Mouse (Mus musculus): ENCODE measurements around the gene Trp73. TPM values are rescaled to one million over a fixed set of nuclear protein-coding genes. Genes with fewer than 3 reads are reported as not detected.

Gene Trp73
- polyA plus RNA-seq, 1 experiment: not detected

DNA sequence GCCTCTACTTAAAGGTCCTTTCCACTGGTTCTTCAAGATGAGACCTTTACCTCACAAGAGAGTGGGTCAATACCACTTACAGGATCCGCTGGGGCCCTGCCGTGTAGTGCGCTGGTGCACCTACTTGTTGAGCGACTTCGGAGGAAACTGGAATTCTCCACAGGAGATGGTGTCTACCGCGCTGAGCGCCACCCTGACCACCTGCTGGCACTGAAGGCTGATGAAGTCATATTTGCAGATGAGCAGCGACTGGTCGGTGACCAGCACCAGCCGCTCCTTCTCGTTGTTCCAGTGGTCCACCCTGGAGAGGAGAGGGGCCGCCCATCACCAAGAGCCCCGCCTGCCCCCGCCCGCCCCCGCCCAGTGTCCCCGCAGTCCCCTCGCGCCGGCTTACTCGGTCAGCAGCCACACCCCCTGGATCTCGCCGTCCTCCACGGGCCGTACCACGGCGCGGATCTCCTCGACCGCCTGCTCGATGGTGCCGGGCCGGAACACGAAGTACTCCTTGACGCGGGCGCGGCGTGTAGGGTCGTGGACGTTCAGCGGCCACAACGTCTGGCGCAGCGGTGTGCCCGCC, 20.0 kb upstream of the Trp73 start:
- Histone ChIP-seq H3K4me3 (ENCODE audit: insufficient read depth, low read depth, low read length) (peak overlapping the region; percentile 81), H3K27ac (replicated peaks; ENCODE audit: low read depth, low read length) (peak overlapping the region; percentile 50), H3K4me1 (ENCODE audit: control insufficient read depth, insufficient read depth, insufficient read length, low read length) (no peaks in the 10 kb centered on the region)

GRCm38 (mm10) chr4:154159002-154159401, 19.0 kb upstream of the Trp73 start:
- no peaks in the 10 kb centered on the region for H3K4me1 ChIP-seq (ENCODE audit: control insufficient read depth, insufficient read depth, insufficient read length, low read length)
- peak overlapping the region; percentile 81 for H3K4me3 ChIP-seq (ENCODE audit: insufficient read depth, low read depth, low read length)
- no peak overlapping the region for H3K27ac ChIP-seq (replicated peaks; ENCODE audit: low read depth, low read length)

- Histone ChIP-seq H3K4me1 (ENCODE audit: control insufficient read depth, insufficient read depth, insufficient read length, low read length) (no peaks in the 10 kb centered on the region), H3K4me3 (ENCODE audit: insufficient read depth, low read depth, low read length) (no peak overlapping the region), H3K27ac (replicated peaks; ENCODE audit: low read depth, low read length) (no peak overlapping the region)
These were observed 18.1 kb upstream of the Trp73 start for GRCm38 (mm10) chr4:154157970-154158662.

DNA sequence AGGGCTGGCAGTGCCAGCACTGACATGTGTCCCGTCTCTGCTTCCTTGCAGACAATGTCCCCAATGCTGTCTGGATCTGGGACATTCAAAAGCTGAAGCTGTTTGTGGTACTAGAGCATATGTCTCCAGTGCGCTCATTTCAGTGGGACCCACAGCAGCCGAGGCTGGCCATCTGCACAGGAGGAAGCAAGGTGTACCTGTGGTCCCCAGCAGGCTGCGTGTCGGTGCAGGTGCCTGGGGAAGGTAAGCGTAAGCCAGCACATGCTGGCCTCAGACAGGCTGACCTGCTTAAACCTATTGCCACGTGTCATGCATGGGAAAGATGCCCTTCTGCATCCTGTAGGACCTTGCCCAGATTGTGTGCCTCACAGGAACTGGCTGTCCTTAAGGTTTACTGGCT, 16.0 kb upstream of the Trp73 start:
- no peak overlapping the region for H3K27ac ChIP-seq (replicated peaks; ENCODE audit: low read depth, low read length)
- H3K4me3 ChIP-seq (ENCODE audit: insufficient read depth, low read depth, low read length): no peak overlapping the region
- no peaks in the 10 kb centered on the region for H3K4me1 ChIP-seq (ENCODE audit: control insufficient read depth, insufficient read depth, insufficient read length, low read length)

DNA sequence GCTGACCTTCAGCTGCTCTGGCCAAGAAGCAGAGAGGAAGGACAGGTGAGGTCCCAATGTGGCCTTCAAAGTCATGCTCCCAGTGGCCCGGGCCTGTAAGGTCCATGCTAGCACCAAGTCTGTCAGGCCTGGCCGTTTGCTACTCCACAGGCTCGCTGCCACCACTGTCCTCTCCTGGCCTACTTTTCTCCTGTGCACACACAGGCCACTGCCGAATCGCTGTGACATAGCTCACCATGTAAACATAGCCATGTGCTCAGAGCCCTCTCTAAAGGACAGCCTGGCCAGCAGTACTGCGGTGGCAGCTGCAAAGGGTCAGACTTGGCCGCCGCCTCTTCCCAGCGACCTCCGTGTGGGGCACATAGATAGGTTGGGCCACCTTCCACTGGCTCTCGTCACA, 14.1 kb upstream of the Trp73 start:
- Histone ChIP-seq H3K4me1 (ENCODE audit: control insufficient read depth, insufficient read depth, insufficient read length, low read length) (no peaks in the 10 kb centered on the region), H3K4me3 (ENCODE audit: insufficient read depth, low read depth, low read length) (no peak overlapping the region), H3K27ac (replicated peaks; ENCODE audit: low read depth, low read length) (no peak overlapping the region)

- no peak overlapping the region for H3K27ac ChIP-seq (replicated peaks; ENCODE audit: low read depth, low read length)
- no peak overlapping the region for H3K4me3 ChIP-seq (ENCODE audit: insufficient read depth, low read depth, low read length)
- H3K4me1 ChIP-seq (ENCODE audit: control insufficient read depth, insufficient read depth, insufficient read length, low read length): no peaks in the 10 kb centered on the region
These were observed 6.3 kb upstream of the Trp73 start for GRCm38 (mm10) chr4:154146342-154146741.

- H3K27ac ChIP-seq (replicated peaks; ENCODE audit: low read depth, low read length): no peak overlapping the region
- peaks cover 8% of the 10 kb centered on the region for H3K4me1 ChIP-seq (ENCODE audit: control insufficient read depth, insufficient read depth, insufficient read length, low read length)
- H3K4me3 ChIP-seq (ENCODE audit: insufficient read depth, low read depth, low read length): no peak overlapping the region
These were observed 4.7 kb upstream of the Trp73 start for GRCm38 (mm10) chr4:154144712-154145111.

DNA sequence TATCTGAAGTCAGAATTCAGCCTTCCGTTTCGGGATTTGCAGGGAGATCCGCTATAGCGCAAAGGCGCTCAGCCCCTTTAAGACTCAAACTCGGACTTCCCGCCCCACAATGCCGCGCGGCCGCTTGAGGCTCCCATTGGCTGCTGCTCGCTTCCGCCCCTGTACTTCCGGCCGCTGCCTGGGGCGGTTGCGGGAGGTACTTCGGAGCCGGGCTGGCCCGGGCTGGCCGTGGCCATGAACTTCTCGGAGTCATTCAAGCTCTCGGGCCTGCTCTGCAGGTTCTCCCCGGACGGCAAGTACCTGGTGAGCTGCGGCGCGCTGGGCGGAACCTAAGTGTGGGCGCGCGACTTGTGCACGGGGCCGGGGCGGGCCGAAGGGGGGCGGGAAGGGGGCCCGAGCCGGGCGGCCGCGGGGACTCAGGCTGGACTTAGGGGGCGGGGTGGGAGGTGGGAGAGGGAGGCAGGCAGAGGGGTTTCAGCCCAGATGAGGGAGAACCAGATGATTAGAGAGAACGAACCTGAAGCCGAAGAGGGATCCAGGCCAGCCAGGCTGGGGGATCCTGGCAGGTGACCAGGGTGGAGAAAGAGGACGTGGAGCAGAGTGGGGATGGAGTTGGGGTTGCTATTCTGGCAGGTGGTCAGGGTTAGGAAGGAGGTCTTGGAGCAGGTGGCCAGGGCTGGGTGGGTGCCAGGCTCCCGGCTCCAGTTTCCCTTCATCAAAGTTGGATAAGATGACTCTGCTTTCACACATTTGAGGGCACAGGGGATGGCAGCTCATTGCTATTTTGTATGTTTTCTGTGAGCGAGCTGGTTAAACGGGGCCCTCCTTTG, 2.4 kb upstream of the Trp73 start, which contains the start of gene Wrap73:
TSS of gene Wrap73 (plus strand) at position 162 of the 830 bp plus-strand sequence.
- Histone ChIP-seq H3K4me3 (ENCODE audit: insufficient read depth, low read depth, low read length) (peak within 1 kb of the TSS; percentile 100), H3K27ac (replicated peaks; ENCODE audit: low read depth, low read length) (peak within 1 kb of the TSS; percentile 88), H3K4me1 (ENCODE audit: control insufficient read depth, insufficient read depth, insufficient read length, low read length) (peaks cover 8% of the 10 kb centered on the region)

DNA sequence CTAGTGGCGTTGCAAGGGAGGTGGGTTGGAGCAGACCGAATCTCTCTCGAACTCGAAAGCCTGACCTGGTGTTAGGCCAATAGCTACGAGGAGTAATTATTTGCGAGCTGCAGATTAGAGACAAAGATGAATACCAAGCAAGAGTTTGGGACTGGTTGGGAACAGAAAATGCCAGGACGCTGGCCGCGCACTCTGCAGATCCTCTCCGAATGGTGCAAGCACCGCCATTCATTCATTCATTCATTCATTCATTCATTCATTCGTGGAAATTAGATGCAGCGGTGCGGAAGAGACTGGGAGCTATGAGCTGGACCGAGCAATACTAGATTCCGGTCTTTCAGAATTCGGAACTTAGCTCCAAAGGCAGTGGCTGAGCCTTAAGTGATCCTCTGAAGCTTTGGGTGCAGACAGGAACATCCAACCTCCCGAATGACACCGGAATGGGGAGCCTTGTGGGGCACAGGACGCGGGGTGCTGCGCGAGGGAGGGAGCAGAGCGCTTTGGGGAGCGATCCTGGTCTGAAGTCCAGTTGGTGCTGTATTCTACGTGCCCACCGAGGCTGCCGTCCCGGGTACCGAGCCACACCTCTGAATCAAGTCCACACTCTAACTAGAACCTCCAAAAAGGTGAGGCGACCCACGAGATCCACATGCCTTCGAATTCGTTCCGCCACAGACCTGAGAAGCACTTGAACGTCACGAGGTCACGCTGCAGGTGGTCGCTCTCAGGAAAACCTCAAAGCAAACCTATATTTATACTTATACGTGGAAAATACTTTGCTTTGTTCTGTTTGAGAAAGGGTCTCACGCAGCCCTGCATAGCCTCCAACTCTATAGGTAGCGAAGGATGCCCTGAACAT, 1.2 kb upstream of the Trp73 start:
- peak overlapping the region; percentile 64 for H3K4me3 ChIP-seq (ENCODE audit: insufficient read depth, low read depth, low read length)
- peaks cover 8% of the 10 kb centered on the region for H3K4me1 ChIP-seq (ENCODE audit: control insufficient read depth, insufficient read depth, insufficient read length, low read length)
- H3K27ac ChIP-seq (replicated peaks; ENCODE audit: low read depth, low read length): no peak overlapping the region

DNA sequence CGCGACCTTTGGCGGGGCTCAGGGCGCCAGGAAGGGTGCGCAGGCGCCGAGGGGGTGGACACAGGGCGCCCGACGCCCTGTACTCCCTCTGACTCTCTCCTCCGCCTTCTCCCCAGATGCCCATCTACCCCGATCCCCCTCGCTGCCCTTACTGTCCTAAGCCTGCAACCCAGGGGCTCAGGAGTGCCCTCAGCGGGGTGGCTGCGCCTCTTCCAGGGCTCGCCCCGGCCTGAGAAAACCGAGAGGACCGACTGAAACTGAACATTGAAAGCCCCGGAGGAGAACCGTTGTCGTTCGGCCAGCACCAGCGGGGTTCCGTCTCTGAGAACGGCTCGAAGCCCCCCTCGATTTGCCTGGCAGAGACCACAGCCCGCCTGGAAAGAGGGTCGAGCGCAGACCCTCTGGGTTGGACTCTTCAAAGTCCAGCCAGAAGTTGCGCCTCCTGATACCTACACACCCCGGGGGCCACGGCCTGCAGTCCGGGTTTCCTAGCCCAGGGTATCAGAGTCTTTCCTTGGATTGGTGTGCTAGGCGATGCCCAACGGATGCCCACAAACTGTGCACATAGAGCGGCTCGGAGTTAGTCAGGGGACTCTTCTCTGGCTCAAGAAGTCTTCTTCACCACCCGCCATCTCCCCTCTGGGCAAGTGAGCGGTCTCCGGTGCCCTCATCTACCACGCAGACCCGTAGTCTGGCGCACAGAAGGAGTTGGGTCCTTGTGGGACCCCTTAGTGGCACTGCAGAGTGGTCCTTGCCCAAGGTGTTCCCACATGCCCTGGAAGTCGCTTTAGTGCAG, 403 bp upstream of the Trp73 start:
- no peak overlapping the region for H3K27ac ChIP-seq (replicated peaks; ENCODE audit: low read depth, low read length)
- H3K4me3 ChIP-seq (ENCODE audit: insufficient read depth, low read depth, low read length): peak overlapping the region; percentile 64
- peaks cover 8% of the 10 kb centered on the region for H3K4me1 ChIP-seq (ENCODE audit: control insufficient read depth, insufficient read depth, insufficient read length, low read length)

- peak overlapping the region; percentile 64 for H3K4me3 ChIP-seq (ENCODE audit: insufficient read depth, low read depth, low read length)
- no peak overlapping the region for H3K27ac ChIP-seq (replicated peaks; ENCODE audit: low read depth, low read length)
These were observed 282 bp downstream of the Trp73 start for GRCm38 (mm10) chr4:154139671-154140181.

DNA sequence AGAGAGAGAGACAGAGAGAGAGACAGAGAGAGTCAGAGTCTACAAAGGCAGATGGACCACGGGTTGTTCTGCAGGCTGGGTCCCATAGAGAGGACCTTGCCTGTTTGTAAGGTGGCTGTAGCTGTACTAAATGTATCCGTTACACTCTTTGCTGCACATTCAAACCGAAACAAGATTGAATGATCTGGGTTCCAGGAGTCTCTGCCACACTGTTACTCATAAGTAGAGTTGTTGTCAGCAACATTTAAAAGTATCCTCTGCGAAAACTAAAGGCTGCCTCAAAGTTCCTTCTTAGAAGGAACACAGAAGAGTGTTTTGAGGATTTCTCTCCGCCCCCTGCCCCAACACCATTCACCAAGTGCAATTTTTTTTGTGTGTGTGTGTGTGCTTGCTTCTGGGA, 2.9 kb downstream of the Trp73 start:
- no peak overlapping the region for H3K27ac ChIP-seq (replicated peaks; ENCODE audit: low read depth, low read length)
- H3K4me3 ChIP-seq (ENCODE audit: insufficient read depth, low read depth, low read length): no peak overlapping the region
- peaks cover 8% of the 10 kb centered on the region for H3K4me1 ChIP-seq (ENCODE audit: control insufficient read depth, insufficient read depth, insufficient read length, low read length)

More at GRCm38 (mm10) chr4:154139671-154140181, 282 bp downstream of the Trp73 start:
- peaks cover 8% of the 10 kb centered on the region for H3K4me1 ChIP-seq (ENCODE audit: control insufficient read depth, insufficient read depth, insufficient read length, low read length)

DNA sequence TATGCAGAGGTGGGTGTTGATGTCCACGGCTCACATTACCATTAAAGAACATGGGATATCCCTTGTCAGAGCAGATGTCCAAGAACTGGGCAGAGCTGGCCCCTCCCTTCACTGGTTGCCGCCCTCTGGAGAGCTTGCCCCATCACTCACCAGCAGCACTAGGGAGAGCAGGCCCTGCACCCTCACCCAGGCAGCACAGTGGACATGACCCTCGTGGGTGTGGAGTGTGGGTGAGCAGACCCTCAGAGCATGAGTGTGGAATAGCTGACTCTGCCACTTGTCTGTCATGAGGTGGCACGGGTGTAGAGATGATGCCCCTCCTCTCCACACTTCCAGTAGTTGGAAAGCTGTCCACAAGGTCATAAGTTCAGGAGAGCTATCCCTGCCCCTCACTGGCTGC, 5.2 kb downstream of the Trp73 start:
- Histone ChIP-seq H3K4me3 (ENCODE audit: insufficient read depth, low read depth, low read length) (no peak overlapping the region), H3K4me1 (ENCODE audit: control insufficient read depth, insufficient read depth, insufficient read length, low read length) (no peaks in the 10 kb centered on the region), H3K27ac (replicated peaks; ENCODE audit: low read depth, low read length) (no peak overlapping the region)

DNA sequence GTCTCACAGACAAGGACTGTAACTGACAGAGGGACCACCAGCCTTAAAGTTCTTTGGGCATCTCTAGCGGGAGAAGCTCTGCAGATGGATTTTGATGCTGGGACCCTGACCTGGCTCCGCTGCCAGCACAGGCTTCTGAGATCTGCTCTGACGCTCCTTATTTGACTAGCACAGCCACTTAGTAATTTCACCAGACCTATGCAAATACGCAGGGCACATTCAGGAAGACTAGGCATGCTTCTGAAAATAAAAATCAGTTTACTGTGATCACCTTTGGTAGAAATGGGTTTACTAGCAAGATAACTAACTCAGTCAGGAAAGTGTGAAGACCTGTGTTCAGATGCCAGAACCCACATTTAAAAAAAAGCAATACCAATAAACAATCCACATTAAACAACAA, 8.1 kb downstream of the Trp73 start:
- Histone ChIP-seq H3K4me3 (ENCODE audit: insufficient read depth, low read depth, low read length) (no peak overlapping the region), H3K4me1 (ENCODE audit: control insufficient read depth, insufficient read depth, insufficient read length, low read length) (no peaks in the 10 kb centered on the region), H3K27ac (replicated peaks; ENCODE audit: low read depth, low read length) (no peak overlapping the region)

All from brown adipose tissue, adult 24 weeks (tissue).